Mouse (Mus musculus) lung, postnatal 0 days (tissue): ENCODE results near the gene Higd1a.

Experiments
- CTCF ChIP-seq: IDR thresholded peaks from 2 replicates; pipeline ENCODE4 v1.5.1; 2016; ENCODE audit warnings: antibody characterized with exemption, mild to moderate bottlenecking
- EP300 ChIP-seq: IDR thresholded peaks from 2 replicates; pipeline ENCODE4 v1.6.1; 2016; ENCODE audit warnings: antibody characterized with exemption, mild to moderate bottlenecking, control low read depth

GRCm38 (mm10) chr9:121872062-121872683, 14.0 kb upstream of the Higd1a start:
- TF ChIP-seq CTCF (no peak), EP300 (no peak)
